Mouse (Mus musculus): ENCODE measurements around the gene Adgrv1. TPM values are rescaled to one million over a fixed set of nuclear protein-coding genes. Genes with fewer than 3 reads are reported as not detected.
"Not testable (repeated sequence)": the region's sequence is repeated elsewhere in the genome, so short reads cannot be mapped to it uniquely, and the experiment has no call there.

Adgrv1 gene
- polyA plus RNA-seq, 1 experiment from 2014 or later: 0.86 TPM

- Histone ChIP-seq H3K27me3 (ENCODE audit: control insufficient read depth, insufficient read depth, low read length) (no peaks in the 10 kb centered on the region), H3K27ac (replicated peaks in 1 of 2; ENCODE audit: control insufficient read depth in 1 of 2, insufficient read depth in 1 of 2, low read depth in 2 of 2, low read length in 2 of 2) (peak overlapping the region; percentile 93 to 98), H3K4me2 (ENCODE audit: low read length) (peak overlapping the region; percentile 72), H3K9ac (ENCODE audit: low read length) (peak overlapping the region; percentile 79), H3K4me3 (ENCODE audit: control insufficient read depth in 1 of 2, insufficient read depth in 1 of 2, low read depth in 1 of 2, low read length in 2 of 2) (peak overlapping the region; percentile 78 to 91), H3K9me3 (ENCODE audit: control insufficient read depth, low read length) (no peaks in the 10 kb centered on the region), H3K36me3 (ENCODE audit: control insufficient read depth, insufficient read depth, low read length) (0 out of 2 replicates have a peak, but pooled peaks cover 3% of the 10 kb centered on the region), H3K4me1 (ENCODE audit: control insufficient read depth in 2 of 2, insufficient read depth in 2 of 2, low read length in 2 of 2) (peaks cover 0 to 15% of the 10 kb centered on the region in 2 experiments; a peak in 2 of 4 replicates)
- WGBS: 20% methylated on average over 5 of the region's 5 CpGs
- ATAC-seq (ENCODE audit: insufficient number of reproducible peaks, insufficient read depth, low FRiP score, low read depth): no peak
Observed at GRCm38 (mm10) chr13:81657008-81657350, 24.0 kb upstream of the Adgrv1 start.

DNA sequence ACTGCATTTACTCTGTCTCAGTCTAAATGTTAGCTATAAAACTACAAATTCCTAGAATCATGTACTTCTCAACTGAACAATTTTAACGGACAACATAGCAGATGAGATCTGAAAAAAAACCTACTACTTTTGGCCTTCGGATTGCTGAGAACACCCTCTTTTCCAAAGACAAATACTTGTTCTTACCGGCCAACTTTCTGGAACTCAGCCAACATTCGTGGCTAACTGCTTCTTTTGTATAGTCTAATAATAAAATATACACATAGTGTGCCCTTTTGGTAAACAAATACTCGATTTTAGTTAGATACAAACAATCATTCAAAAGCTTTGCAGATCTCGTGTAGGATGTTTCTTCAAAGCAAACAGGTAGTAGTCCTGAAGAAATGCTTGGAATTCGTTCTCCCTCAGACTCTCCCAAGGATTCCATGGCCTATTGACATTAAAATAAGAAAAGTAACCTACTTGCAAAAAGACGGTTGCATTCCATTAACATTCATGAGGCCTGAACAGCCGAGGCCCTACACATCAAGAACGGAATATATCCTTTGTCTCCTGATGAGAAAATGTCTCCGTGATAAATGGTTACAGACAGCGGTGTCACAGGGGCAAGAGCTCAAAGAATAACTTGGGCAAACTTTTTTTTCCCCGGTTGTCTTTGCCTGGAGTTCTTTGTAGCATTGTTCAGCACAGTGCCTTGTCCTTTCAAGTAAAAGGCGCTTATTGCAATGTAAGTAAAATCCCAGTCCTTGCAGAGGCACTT is 23.3 kb upstream of the Adgrv1 start:
- WGBS: 44% methylated on average over 14 of the region's 14 CpGs
- no peak overlapping the region for H3K9ac ChIP-seq (ENCODE audit: low read length)
- H3K9me3 ChIP-seq (ENCODE audit: control insufficient read depth, low read length): no peaks in the 10 kb centered on the region
- H3K27ac ChIP-seq (replicated peaks in 1 of 2; ENCODE audit: control insufficient read depth in 1 of 2, insufficient read depth in 1 of 2, low read depth in 2 of 2, low read length in 2 of 2): 0 out of 4 replicates have a peak overlapping the region, but pooled peaks have one; percentile 27 to 93
- no peaks in the 10 kb centered on the region for H3K27me3 ChIP-seq (ENCODE audit: control insufficient read depth, insufficient read depth, low read length)
- peaks cover 0 to 15% of the 10 kb centered on the region in 2 experiments; a peak in 2 of 4 replicates for H3K4me1 ChIP-seq (ENCODE audit: control insufficient read depth in 2 of 2, insufficient read depth in 2 of 2, low read length in 2 of 2)
- H3K4me2 ChIP-seq (ENCODE audit: low read length): peak overlapping the region; percentile 72
- no peak overlapping the region for H3K4me3 ChIP-seq (ENCODE audit: control insufficient read depth in 1 of 2, insufficient read depth in 1 of 2, low read depth in 1 of 2, low read length in 2 of 2)
- no peak for ATAC-seq (ENCODE audit: insufficient number of reproducible peaks, insufficient read depth, low FRiP score, low read depth)
- 0 out of 2 replicates have a peak, but pooled peaks cover 3% of the 10 kb centered on the region for H3K36me3 ChIP-seq (ENCODE audit: control insufficient read depth, insufficient read depth, low read length)

GRCm38 (mm10) chr13:81650382-81650781 is 17.4 kb upstream of the Adgrv1 start:
- H3K4me3 ChIP-seq (ENCODE audit: control insufficient read depth in 1 of 2, insufficient read depth in 1 of 2, low read depth in 1 of 2, low read length in 2 of 2); H3K9ac ChIP-seq (ENCODE audit: low read length); H3K4me2 ChIP-seq (ENCODE audit: low read length); H3K36me3 ChIP-seq (ENCODE audit: control insufficient read depth, insufficient read depth, low read length); H3K27ac ChIP-seq (replicated peaks in 1 of 2; ENCODE audit: control insufficient read depth in 1 of 2, insufficient read depth in 1 of 2, low read depth in 2 of 2, low read length in 2 of 2); H3K4me1 ChIP-seq (ENCODE audit: control insufficient read depth in 2 of 2, insufficient read depth in 2 of 2, low read length in 2 of 2); H3K9me3 ChIP-seq (ENCODE audit: control insufficient read depth, low read length); ATAC-seq (ENCODE audit: insufficient number of reproducible peaks, insufficient read depth, low FRiP score, low read depth); H3K27me3 ChIP-seq (ENCODE audit: control insufficient read depth, insufficient read depth, low read length): not testable (repeated sequence)
- 67% methylated on average over 4 of the region's 6 CpGs for WGBS

GRCm38 (mm10) chr13:81646348-81646747 is 13.4 kb upstream of the Adgrv1 start:
- Histone ChIP-seq H3K36me3 (ENCODE audit: control insufficient read depth, insufficient read depth, low read length) (no peaks in the 10 kb centered on the region), H3K9ac (ENCODE audit: low read length) (no peak overlapping the region), H3K9me3 (ENCODE audit: control insufficient read depth, low read length) (no peaks in the 10 kb centered on the region), H3K27ac (replicated peaks in 1 of 2; ENCODE audit: control insufficient read depth in 1 of 2, insufficient read depth in 1 of 2, low read depth in 2 of 2, low read length in 2 of 2) (no peak overlapping the region), H3K27me3 (ENCODE audit: control insufficient read depth, insufficient read depth, low read length) (no peaks in the 10 kb centered on the region), H3K4me1 (ENCODE audit: control insufficient read depth in 2 of 2, insufficient read depth in 2 of 2, low read length in 2 of 2) (no peaks in the 10 kb centered on the region), H3K4me2 (ENCODE audit: low read length) (no peak overlapping the region), H3K4me3 (ENCODE audit: control insufficient read depth in 1 of 2, insufficient read depth in 1 of 2, low read depth in 1 of 2, low read length in 2 of 2) (no peak overlapping the region)
- ATAC-seq (ENCODE audit: insufficient number of reproducible peaks, insufficient read depth, low FRiP score, low read depth): no peak
- WGBS: 76% methylated on average over 6 of the region's 6 CpGs

- H3K27ac ChIP-seq (replicated peaks in 1 of 2; ENCODE audit: control insufficient read depth in 1 of 2, insufficient read depth in 1 of 2, low read depth in 2 of 2, low read length in 2 of 2): no peak overlapping the region
- 80% methylated on average over 11 of the region's 11 CpGs for WGBS
- H3K36me3 ChIP-seq (ENCODE audit: control insufficient read depth, insufficient read depth, low read length): no peaks in the 10 kb centered on the region
- H3K4me3 ChIP-seq (ENCODE audit: control insufficient read depth in 1 of 2, insufficient read depth in 1 of 2, low read depth in 1 of 2, low read length in 2 of 2): no peak overlapping the region
- no peak for ATAC-seq (ENCODE audit: insufficient number of reproducible peaks, insufficient read depth, low FRiP score, low read depth)
- H3K27me3 ChIP-seq (ENCODE audit: control insufficient read depth, insufficient read depth, low read length): no peaks in the 10 kb centered on the region
- no peak overlapping the region for H3K4me2 ChIP-seq (ENCODE audit: low read length)
- H3K9me3 ChIP-seq (ENCODE audit: control insufficient read depth, low read length): no peaks in the 10 kb centered on the region
- H3K9ac ChIP-seq (ENCODE audit: low read length): no peak overlapping the region
- H3K4me1 ChIP-seq (ENCODE audit: control insufficient read depth in 2 of 2, insufficient read depth in 2 of 2, low read length in 2 of 2): no peaks in the 10 kb centered on the region
Observed at GRCm38 (mm10) chr13:81644047-81644565, 11.2 kb upstream of the Adgrv1 start.

GRCm38 (mm10) chr13:81642491-81643149 is 9.7 kb upstream of the Adgrv1 start:
- Histone ChIP-seq H3K27me3 (ENCODE audit: control insufficient read depth, insufficient read depth, low read length) (no peaks in the 10 kb centered on the region), H3K4me3 (ENCODE audit: control insufficient read depth in 1 of 2, insufficient read depth in 1 of 2, low read depth in 1 of 2, low read length in 2 of 2) (no peak overlapping the region), H3K9ac (ENCODE audit: low read length) (no peak overlapping the region), H3K4me1 (ENCODE audit: control insufficient read depth in 2 of 2, insufficient read depth in 2 of 2, low read length in 2 of 2) (no peaks in the 10 kb centered on the region), H3K27ac (replicated peaks in 1 of 2; ENCODE audit: control insufficient read depth in 1 of 2, insufficient read depth in 1 of 2, low read depth in 2 of 2, low read length in 2 of 2) (no peak overlapping the region), H3K36me3 (ENCODE audit: control insufficient read depth, insufficient read depth, low read length) (no peaks in the 10 kb centered on the region), H3K9me3 (ENCODE audit: control insufficient read depth, low read length) (no peaks in the 10 kb centered on the region), H3K4me2 (ENCODE audit: low read length) (no peak overlapping the region)
- ATAC-seq (ENCODE audit: insufficient number of reproducible peaks, insufficient read depth, low FRiP score, low read depth): no peak
- WGBS: 25% methylated on average over 7 of the region's 7 CpGs

DNA sequence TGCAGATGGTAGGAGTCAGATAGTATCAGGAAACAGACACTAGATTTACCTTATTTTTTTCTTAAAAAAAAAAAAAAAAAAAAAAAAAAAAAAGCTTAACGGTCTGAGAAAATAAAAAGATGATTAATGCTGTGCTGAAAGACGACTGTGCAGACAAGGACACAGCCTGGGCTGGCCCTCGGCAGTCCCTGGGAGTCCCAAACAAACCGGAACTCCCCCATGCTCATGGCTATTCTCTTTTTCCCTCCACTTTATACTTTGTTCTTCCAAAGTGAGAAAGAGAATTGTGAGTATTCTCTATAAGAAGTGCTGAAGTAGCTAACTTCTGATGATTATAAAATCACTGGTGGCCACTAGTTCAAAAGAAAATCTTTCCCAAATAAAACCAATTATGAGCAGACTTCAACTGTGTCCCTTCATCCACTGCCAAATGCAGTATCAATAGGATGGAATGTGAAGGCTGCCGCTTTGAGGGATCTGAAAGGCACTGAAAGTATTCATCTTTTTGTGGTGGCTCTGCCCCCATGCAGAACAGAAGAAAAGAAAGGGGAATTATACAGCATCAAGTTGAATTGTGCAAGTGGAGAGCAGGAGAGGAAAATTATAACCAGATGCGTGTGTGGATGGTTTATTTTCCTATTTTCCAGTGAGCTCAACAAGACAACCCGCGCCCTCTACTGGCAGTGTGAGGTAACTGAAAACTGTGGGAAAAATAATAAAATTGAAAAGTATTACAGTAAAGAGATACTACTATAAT is 8.5 kb upstream of the Adgrv1 start:
- no peak overlapping the region for H3K9ac ChIP-seq (ENCODE audit: low read length)
- ATAC-seq (ENCODE audit: insufficient number of reproducible peaks, insufficient read depth, low FRiP score, low read depth): no peak
- H3K9me3 ChIP-seq (ENCODE audit: control insufficient read depth, low read length): no peaks in the 10 kb centered on the region
- H3K36me3 ChIP-seq (ENCODE audit: control insufficient read depth, insufficient read depth, low read length): no peaks in the 10 kb centered on the region
- no peaks in the 10 kb centered on the region for H3K27me3 ChIP-seq (ENCODE audit: control insufficient read depth, insufficient read depth, low read length)
- H3K4me2 ChIP-seq (ENCODE audit: low read length): peak overlapping the region; percentile 45
- H3K4me1 ChIP-seq (ENCODE audit: control insufficient read depth in 2 of 2, insufficient read depth in 2 of 2, low read length in 2 of 2): no peaks in the 10 kb centered on the region
- H3K4me3 ChIP-seq (ENCODE audit: control insufficient read depth in 1 of 2, insufficient read depth in 1 of 2, low read depth in 1 of 2, low read length in 2 of 2): no peak overlapping the region
- H3K27ac ChIP-seq (replicated peaks in 1 of 2; ENCODE audit: control insufficient read depth in 1 of 2, insufficient read depth in 1 of 2, low read depth in 2 of 2, low read length in 2 of 2): no peak overlapping the region
- 20% methylated on average over 8 of the region's 8 CpGs for WGBS

All from heart, embryonic 14.5 days (tissue).